Mouse (Mus musculus): Measurements from ENCODE around the gene Hoxa9. TPM values are rescaled to one million over a fixed set of nuclear protein-coding genes. Genes with fewer than 3 reads are reported as not detected.

Gene Hoxa9
- polyA plus RNA-seq, 2 experiments = 39.0 to 107 TPM

GRCm38 (mm10) chr6:52246916-52247315 lies 16.0 kb upstream of the Hoxa9 start:
- no peak for TF ChIP-seq POLR2A (IDR thresholded peaks at IDR 0.05; ENCODE audit: borderline replicate concordance, extremely low read depth, insufficient read depth, insufficient read length)
- Histone ChIP-seq H3K4me1 (ENCODE audit: control insufficient read depth, insufficient read depth, low read length) (peaks cover 38% of the 10 kb centered on the region), H3K9me3 (ENCODE audit: control insufficient read depth, low read length) (no peaks in the 10 kb centered on the region), H3K4me2 (replicated peaks; ENCODE audit: low read depth, low read length, severe bottlenecking) (peak overlapping the region; percentile 96), H3K27ac (replicated peaks; ENCODE audit: low read depth, low read length) (peak overlapping the region; percentile 98), H3K36me3 (ENCODE audit: control insufficient read depth, insufficient read depth, low read length) (peaks cover 23% of the 10 kb centered on the region), H3K4me3 (replicated peaks; ENCODE audit: low read length) (peak overlapping the region; percentile 90), H3K27me3 (ENCODE audit: control insufficient read depth, insufficient read depth, low read length) (no peaks in the 10 kb centered on the region), H3K9ac (ENCODE audit: low read depth, low read length, severe bottlenecking) (peak overlapping the region; percentile 98)
- ATAC-seq (ENCODE audit: low FRiP score, low read depth) (no peak), DNase-seq (ENCODE audit: low spot score) (no peak)
- 4% methylated on average over 3 of the region's 3 CpGs for whole genome bisulfite sequencing

GRCm38 (mm10) chr6:52246403-52246803 lies 15.5 kb upstream of the Hoxa9 start:
- H3K9ac ChIP-seq (ENCODE audit: low read depth, low read length, severe bottlenecking) = peak overlapping the region; percentile 98
- H3K4me1 ChIP-seq (ENCODE audit: control insufficient read depth, insufficient read depth, low read length) = peaks cover 34% of the 10 kb centered on the region
- peak overlapping the region; percentile 90 for H3K4me3 ChIP-seq (replicated peaks; ENCODE audit: low read length)

GRCm38 (mm10) chr6:52245757-52246142 lies 14.9 kb upstream of the Hoxa9 start, which contains the start of gene Hoxa11:
Gene Hoxa11, minus strand, starts transcription at chr6:52245810.
- ATAC-seq (ENCODE audit: low FRiP score, low read depth) = peak; percentile 64
- peak within 1 kb of the TSS; percentile 98 for H3K27ac ChIP-seq (replicated peaks; ENCODE audit: low read depth, low read length)
- no peaks in the 10 kb centered on the region for H3K9me3 ChIP-seq (ENCODE audit: control insufficient read depth, low read length)
- peak within 1 kb of the TSS; percentile 98 for H3K9ac ChIP-seq (ENCODE audit: low read depth, low read length, severe bottlenecking)
- peak within 1 kb of the TSS; percentile 96 for H3K4me2 ChIP-seq (replicated peaks; ENCODE audit: low read depth, low read length, severe bottlenecking)
- no peaks in the 10 kb centered on the region for H3K27me3 ChIP-seq (ENCODE audit: control insufficient read depth, insufficient read depth, low read length)
- under 1% methylated on average over 20 of the region's 20 CpGs for WGBS
- TF ChIP-seq POLR2A (IDR thresholded peaks at IDR 0.05; ENCODE audit: borderline replicate concordance, extremely low read depth, insufficient read depth, insufficient read length) = no peak
- peak within 1 kb of the TSS; percentile 90 for H3K4me3 ChIP-seq (replicated peaks; ENCODE audit: low read length)
- peaks cover 20% of the 10 kb centered on the region for H3K36me3 ChIP-seq (ENCODE audit: control insufficient read depth, insufficient read depth, low read length)
- H3K4me1 ChIP-seq (ENCODE audit: control insufficient read depth, insufficient read depth, low read length) = peaks cover 33% of the 10 kb centered on the region
- DNase-seq (ENCODE audit: low spot score) = peak; percentile 82

More at GRCm38 (mm10) chr6:52246403-52246803, 15.5 kb upstream of the Hoxa9 start:
- Histone ChIP-seq H3K4me2 (replicated peaks; ENCODE audit: low read depth, low read length, severe bottlenecking) (peak overlapping the region; percentile 96), H3K27me3 (ENCODE audit: control insufficient read depth, insufficient read depth, low read length) (no peaks in the 10 kb centered on the region), H3K27ac (replicated peaks; ENCODE audit: low read depth, low read length) (peak overlapping the region; percentile 98), H3K9me3 (ENCODE audit: control insufficient read depth, low read length) (no peaks in the 10 kb centered on the region), H3K36me3 (ENCODE audit: control insufficient read depth, insufficient read depth, low read length) (peaks cover 23% of the 10 kb centered on the region)
- TF ChIP-seq POLR2A (IDR thresholded peaks at IDR 0.05; ENCODE audit: borderline replicate concordance, extremely low read depth, insufficient read depth, insufficient read length) = 0 out of 2 replicates have a peak, but pooled peaks have one; percentile 27
- ATAC-seq (ENCODE audit: low FRiP score, low read depth) = no peak
- under 1% methylated on average over 26 of the region's 26 CpGs for WGBS
- DNase-seq (ENCODE audit: low spot score) = no peak

GRCm38 (mm10) chr6:52245040-52245756 lies 14.3 kb upstream of the Hoxa9 start:
- DNase-seq (ENCODE audit: low spot score) = no peak
- peaks cover 30% of the 10 kb centered on the region for H3K4me1 ChIP-seq (ENCODE audit: control insufficient read depth, insufficient read depth, low read length)
- WGBS = under 1% methylated on average over 67 of the region's 71 CpGs
- H3K27me3 ChIP-seq (ENCODE audit: control insufficient read depth, insufficient read depth, low read length) = no peaks in the 10 kb centered on the region
- H3K4me2 ChIP-seq (replicated peaks; ENCODE audit: low read depth, low read length, severe bottlenecking) = peak overlapping the region; percentile 96
- peaks cover 16% of the 10 kb centered on the region for H3K36me3 ChIP-seq (ENCODE audit: control insufficient read depth, insufficient read depth, low read length)
- 0 out of 2 replicates have a peak, but pooled peaks have one; percentile 12 for TF ChIP-seq POLR2A (IDR thresholded peaks at IDR 0.05; ENCODE audit: borderline replicate concordance, extremely low read depth, insufficient read depth, insufficient read length)
- H3K4me3 ChIP-seq (replicated peaks; ENCODE audit: low read length) = peak overlapping the region; percentile 90
- ATAC-seq (ENCODE audit: low FRiP score, low read depth) = peak; percentile 8
- H3K9me3 ChIP-seq (ENCODE audit: control insufficient read depth, low read length) = no peaks in the 10 kb centered on the region
- peak overlapping the region; percentile 98 for H3K9ac ChIP-seq (ENCODE audit: low read depth, low read length, severe bottlenecking)
- H3K27ac ChIP-seq (replicated peaks; ENCODE audit: low read depth, low read length) = peak overlapping the region; percentile 98

- Histone ChIP-seq H3K4me3 (replicated peaks; ENCODE audit: low read length) (peak overlapping the region; percentile 90), H3K4me1 (ENCODE audit: control insufficient read depth, insufficient read depth, low read length) (peaks cover 23% of the 10 kb centered on the region), H3K27me3 (ENCODE audit: control insufficient read depth, insufficient read depth, low read length) (no peaks in the 10 kb centered on the region), H3K27ac (replicated peaks; ENCODE audit: low read depth, low read length) (peak overlapping the region; percentile 98), H3K9ac (ENCODE audit: low read depth, low read length, severe bottlenecking) (peak overlapping the region; percentile 98), H3K36me3 (ENCODE audit: control insufficient read depth, insufficient read depth, low read length) (peaks cover 10% of the 10 kb centered on the region), H3K4me2 (replicated peaks; ENCODE audit: low read depth, low read length, severe bottlenecking) (peak overlapping the region; percentile 96), H3K9me3 (ENCODE audit: control insufficient read depth, low read length) (no peaks in the 10 kb centered on the region)
- under 1% methylated on average over 23 of the region's 23 CpGs for WGBS
- peak; percentile 95; the same call in 1 of the 2 replicates for TF ChIP-seq POLR2A (IDR thresholded peaks at IDR 0.05; ENCODE audit: borderline replicate concordance, extremely low read depth, insufficient read depth, insufficient read length)
- DNase-seq (ENCODE audit: low spot score) (peak; percentile 82), ATAC-seq (ENCODE audit: low FRiP score, low read depth) (peak; percentile 24; the same call in 1 of the 2 replicates)
These were observed 13.7 kb upstream of the Hoxa9 start for GRCm38 (mm10) chr6:52244471-52245039.
